Mouse (Mus musculus): Measurements from ENCODE around the gene Pmp22. TPM values are rescaled to one million over a fixed set of nuclear protein-coding genes. Genes with fewer than 3 reads are reported as not detected.

The Pmp22 gene
- polyA plus RNA-seq, 1 experiment = 32.4 TPM

DNA sequence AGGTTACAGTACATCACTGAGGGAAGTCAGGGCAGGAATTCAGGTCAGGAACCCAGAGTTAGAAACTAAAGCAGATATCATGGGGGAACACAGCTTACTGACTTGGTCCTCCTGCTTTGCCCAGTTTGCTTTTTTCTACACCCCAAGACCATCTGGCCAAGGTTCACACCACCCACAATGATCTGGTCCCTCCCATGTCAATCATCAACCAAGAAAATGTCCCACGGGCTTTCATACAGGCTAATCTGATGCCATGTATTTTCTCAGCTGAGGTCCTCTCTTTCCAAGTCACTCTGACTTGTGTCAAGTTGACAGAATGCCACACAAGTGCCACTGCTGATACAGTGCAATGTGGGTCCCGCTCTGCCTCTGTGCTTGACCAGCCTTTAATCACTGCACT lies 24.8 kb upstream of the Pmp22 start:
- H3K9me3 ChIP-seq = 0 out of 2 replicates have a peak, but pooled peaks cover 4% of the 10 kb centered on the region
- TF ChIP-seq FLI1 (IDR thresholded peaks at IDR 0.05; ENCODE audit: low read length) = no peak
- no peak for TF ChIP-seq GATA1 (IDR thresholded peaks at IDR 0.05; ENCODE audit: borderline replicate concordance, low read length)
- no peak overlapping the region for H3K4me3 ChIP-seq (replicated peaks)
- peaks cover 2% of the 10 kb centered on the region for H3K27me3 ChIP-seq (replicated peaks)
- H3K36me3 ChIP-seq (replicated peaks; ENCODE audit: low read length) = no peaks in the 10 kb centered on the region
- H3K4me1 ChIP-seq = no peaks in the 10 kb centered on the region

GRCm38 (mm10) chr11:63109230-63109775 lies 19.5 kb upstream of the Pmp22 start:
- no peaks in the 10 kb centered on the region for H3K4me1 ChIP-seq
- no peaks in the 10 kb centered on the region for H3K36me3 ChIP-seq (replicated peaks; ENCODE audit: low read length)
- no peaks in the 10 kb centered on the region for H3K27me3 ChIP-seq (replicated peaks)
- 0 out of 2 replicates have a peak, but pooled peaks cover 4% of the 10 kb centered on the region for H3K9me3 ChIP-seq
- TF ChIP-seq GATA1 (IDR thresholded peaks at IDR 0.05; ENCODE audit: borderline replicate concordance, low read length) = no peak
- TF ChIP-seq FLI1 (IDR thresholded peaks at IDR 0.05; ENCODE audit: low read length) = no peak
- H3K4me3 ChIP-seq (replicated peaks) = no peak overlapping the region

DNA sequence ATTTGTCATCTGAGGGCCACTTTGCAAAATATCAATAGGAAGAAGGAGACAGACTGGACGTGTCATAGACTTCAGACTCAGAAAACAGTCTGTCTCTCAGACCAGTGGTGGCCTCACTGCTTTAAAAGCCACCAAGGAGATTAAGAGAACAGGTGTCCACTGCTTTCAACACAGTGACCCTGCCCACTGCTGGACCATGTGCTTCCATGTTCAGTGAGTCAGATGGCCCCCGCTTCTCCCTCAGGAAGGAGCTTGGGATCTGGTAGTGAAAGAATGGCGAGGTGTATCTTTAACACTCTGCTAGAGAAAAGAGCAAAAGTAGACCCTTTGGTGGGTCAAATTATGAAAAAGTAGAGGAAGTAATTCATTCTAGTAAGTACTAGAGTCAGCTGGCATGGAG lies 18.5 kb upstream of the Pmp22 start:
- Histone ChIP-seq H3K4me3 (replicated peaks) (no peak overlapping the region), H3K27me3 (replicated peaks) (no peaks in the 10 kb centered on the region), H3K9me3 (0 out of 2 replicates have a peak, but pooled peaks cover 4% of the 10 kb centered on the region), H3K4me1 (no peaks in the 10 kb centered on the region), H3K36me3 (replicated peaks; ENCODE audit: low read length) (no peaks in the 10 kb centered on the region)
- TF ChIP-seq FLI1 (IDR thresholded peaks at IDR 0.05; ENCODE audit: low read length) (no peak), GATA1 (IDR thresholded peaks at IDR 0.05; ENCODE audit: borderline replicate concordance, low read length) (no peak)

- Histone ChIP-seq H3K4me3 (replicated peaks) (no peak overlapping the region), H3K36me3 (replicated peaks; ENCODE audit: low read length) (no peaks in the 10 kb centered on the region), H3K9me3 (peaks cover 11% of the 10 kb centered on the region), H3K27me3 (replicated peaks) (peaks cover 2% of the 10 kb centered on the region), H3K4me1 (peaks cover 5% of the 10 kb centered on the region)
- TF ChIP-seq FLI1 (IDR thresholded peaks at IDR 0.05; ENCODE audit: low read length) = no peak
- TF ChIP-seq GATA1 (IDR thresholded peaks at IDR 0.05; ENCODE audit: borderline replicate concordance, low read length) = no peak
Measured at GRCm38 (mm10) chr11:63114807-63115641, 13.8 kb upstream of the Pmp22 start.

- peaks cover 11% of the 10 kb centered on the region for H3K9me3 ChIP-seq
- H3K27me3 ChIP-seq (replicated peaks) = peaks cover 2% of the 10 kb centered on the region
- no peaks in the 10 kb centered on the region for H3K36me3 ChIP-seq (replicated peaks; ENCODE audit: low read length)
- peaks cover 8% of the 10 kb centered on the region for H3K4me1 ChIP-seq
- no peak for TF ChIP-seq GATA1 (IDR thresholded peaks at IDR 0.05; ENCODE audit: borderline replicate concordance, low read length)
- no peak for TF ChIP-seq FLI1 (IDR thresholded peaks at IDR 0.05; ENCODE audit: low read length)
- H3K4me3 ChIP-seq (replicated peaks) = peak overlapping the region; percentile 25
Measured at GRCm38 (mm10) chr11:63116652-63117051, 12.1 kb upstream of the Pmp22 start.

- Histone ChIP-seq H3K4me3 (replicated peaks) (no peak overlapping the region), H3K9me3 (peaks cover 11% of the 10 kb centered on the region), H3K4me1 (peaks cover 8% of the 10 kb centered on the region), H3K36me3 (replicated peaks; ENCODE audit: low read length) (no peaks in the 10 kb centered on the region), H3K27me3 (replicated peaks) (peaks cover 2% of the 10 kb centered on the region)
- TF ChIP-seq GATA1 (IDR thresholded peaks at IDR 0.05; ENCODE audit: borderline replicate concordance, low read length) = no peak
- TF ChIP-seq FLI1 (IDR thresholded peaks at IDR 0.05; ENCODE audit: low read length) = no peak
Measured at GRCm38 (mm10) chr11:63117266-63117665, 11.5 kb upstream of the Pmp22 start.

GRCm38 (mm10) chr11:63119791-63120190 lies 9.0 kb upstream of the Pmp22 start:
- H3K27me3 ChIP-seq (replicated peaks) = peaks cover 9% of the 10 kb centered on the region
- H3K4me3 ChIP-seq (replicated peaks) = peak overlapping the region; percentile 24
- peaks cover 11% of the 10 kb centered on the region for H3K9me3 ChIP-seq
- no peak for TF ChIP-seq FLI1 (IDR thresholded peaks at IDR 0.05; ENCODE audit: low read length)
- TF ChIP-seq GATA1 (IDR thresholded peaks at IDR 0.05; ENCODE audit: borderline replicate concordance, low read length) = no peak
- no peaks in the 10 kb centered on the region for H3K36me3 ChIP-seq (replicated peaks; ENCODE audit: low read length)
- H3K4me1 ChIP-seq = peaks cover 8% of the 10 kb centered on the region

- 0 out of 2 replicates have a peak, but pooled peaks cover 8% of the 10 kb centered on the region for H3K9me3 ChIP-seq
- no peak overlapping the region for H3K4me3 ChIP-seq (replicated peaks)
- TF ChIP-seq FLI1 (IDR thresholded peaks at IDR 0.05; ENCODE audit: low read length) = no peak
- no peak for TF ChIP-seq GATA1 (IDR thresholded peaks at IDR 0.05; ENCODE audit: borderline replicate concordance, low read length)
- H3K27me3 ChIP-seq (replicated peaks) = peaks cover 16% of the 10 kb centered on the region
- H3K36me3 ChIP-seq (replicated peaks; ENCODE audit: low read length) = no peaks in the 10 kb centered on the region
- peaks cover 8% of the 10 kb centered on the region for H3K4me1 ChIP-seq
Measured at GRCm38 (mm10) chr11:63122249-63122648, 6.5 kb upstream of the Pmp22 start.

- no peaks in the 10 kb centered on the region for H3K36me3 ChIP-seq (replicated peaks; ENCODE audit: low read length)
- no peak overlapping the region for H3K4me3 ChIP-seq (replicated peaks)
- H3K27me3 ChIP-seq (replicated peaks) = peaks cover 18% of the 10 kb centered on the region
- TF ChIP-seq FLI1 (IDR thresholded peaks at IDR 0.05; ENCODE audit: low read length) = no peak
- H3K4me1 ChIP-seq = peaks cover 8% of the 10 kb centered on the region
- H3K9me3 ChIP-seq = 0 out of 2 replicates have a peak, but pooled peaks cover 4% of the 10 kb centered on the region
Measured at GRCm38 (mm10) chr11:63122776-63123350, 5.9 kb upstream of the Pmp22 start.

GRCm38 (mm10) chr11:63124316-63124715 lies 4.5 kb upstream of the Pmp22 start:
- TF ChIP-seq GATA1 (IDR thresholded peaks at IDR 0.05; ENCODE audit: borderline replicate concordance, low read length) (no peak), FLI1 (IDR thresholded peaks at IDR 0.05; ENCODE audit: low read length) (no peak)
- peaks cover 31% of the 10 kb centered on the region for H3K27me3 ChIP-seq (replicated peaks)
- no peak overlapping the region for H3K4me3 ChIP-seq (replicated peaks)

More at GRCm38 (mm10) chr11:63124316-63124715, 4.5 kb upstream of the Pmp22 start:
- peaks cover 8% of the 10 kb centered on the region for H3K4me1 ChIP-seq
- no peaks in the 10 kb centered on the region for H3K9me3 ChIP-seq
- H3K36me3 ChIP-seq (replicated peaks; ENCODE audit: low read length) = no peaks in the 10 kb centered on the region

All from megakaryocyte, embryonic 14.5 days (primary cell).